Mouse (Mus musculus) naive thymus-derived CD4-positive, alpha-beta T cell, adult 2 months (primary cell): Measurements from ENCODE around the gene Fam169b.
"Not testable (repeated sequence)": the region's sequence is repeated elsewhere in the genome, so short reads cannot be mapped to it uniquely, and the experiment has no call there.

ENCODE experiments used
- DNase-seq: peaks from one replicate; pipeline ENCODE4 v3.0.0-alpha.2; 2011; ENCODE audit warnings: low read depth

Fam169b gene

GRCm38 (mm10) chr7:68286526-68287481, 13.2 kb downstream of the Fam169b start:
- peak; percentile 89 for DNase-seq

- DNase-seq, result peak; percentile 58
Measured at GRCm38 (mm10) chr7:68287582-68287981, 13.9 kb downstream of the Fam169b start.

- not testable (repeated sequence) for DNase-seq
Measured at GRCm38 (mm10) chr7:68288000-68288399, 14.4 kb downstream of the Fam169b start.

GRCm38 (mm10) chr7:68289081-68289480, 15.4 kb downstream of the Fam169b start:
- DNase-seq, result no peak

GRCm38 (mm10) chr7:68291603-68292002, 18.0 kb downstream of the Fam169b start:
- DNase-seq, result peak; percentile 58

GRCm38 (mm10) chr7:68293997-68294789, 20.6 kb downstream of the Fam169b start:
- no peak for DNase-seq

- no peak for DNase-seq
Measured at GRCm38 (mm10) chr7:68296487-68296886, 22.8 kb downstream of the Fam169b start.

GRCm38 (mm10) chr7:68298381-68299076, 24.9 kb downstream of the Fam169b start:
- peak; percentile 66 for DNase-seq

- no peak for DNase-seq
Measured at GRCm38 (mm10) chr7:68301160-68301559, 27.5 kb downstream of the Fam169b start.

- DNase-seq, result peak; percentile 85
Measured at GRCm38 (mm10) chr7:68302586-68303433, 29.2 kb downstream of the Fam169b start.

- DNase-seq, result no peak
Measured at GRCm38 (mm10) chr7:68303685-68304084, 30.0 kb downstream of the Fam169b start.

GRCm38 (mm10) chr7:68305781-68306575, 32.3 kb downstream of the Fam169b start:
- DNase-seq, result no peak

GRCm38 (mm10) chr7:68306756-68307155, 33.1 kb downstream of the Fam169b start:
- DNase-seq, result no peak

GRCm38 (mm10) chr7:68311469-68311868, 37.8 kb downstream of the Fam169b start:
- no peak for DNase-seq

GRCm38 (mm10) chr7:68312395-68312794, 38.8 kb downstream of the Fam169b start:
- no peak for DNase-seq

GRCm38 (mm10) chr7:68313038-68313782, 39.6 kb downstream of the Fam169b start:
- DNase-seq, result no peak

GRCm38 (mm10) chr7:68314286-68314685, 40.6 kb downstream of the Fam169b start:
- no peak for DNase-seq

GRCm38 (mm10) chr7:68315068-68315467, 41.4 kb downstream of the Fam169b start:
- no peak for DNase-seq

GRCm38 (mm10) chr7:68318006-68318788, 44.6 kb downstream of the Fam169b start:
- DNase-seq, result no peak
